Mouse (Mus musculus) gastrocnemius, postnatal 36 days (tissue): ENCODE results near the gene 0610010K14Rik. TPM values are rescaled to one million over a fixed set of nuclear protein-coding genes. Genes with fewer than 3 reads are reported as not detected.
A peak's percentile ranks its signal among the peaks of the same experiment; 100 is the strongest.

Source experiments
- DNase-seq, 2 experiments: peaks; one replicate each; pipeline ENCODE4 v3.0.0; 2022
- intact Hi-C: fragments of 180-260 bp; cut with DNase I; formaldehyde crosslinking; loops from one replicate; pipeline ENCODE4 v1.15.1; 2025
- total RNA-seq, 2 experiments: library from RNA; stranded (reverse); gene quantifications; 2 replicates each; pipeline ENCODE4 v1.2.3; 2021

The 0610010K14Rik gene
- total RNA-seq, 2 experiments from 2014 or later = 29.3 to 31.9 TPM

- peak in 1 of 2 experiments; percentile 22 for DNase-seq
- intact Hi-C loops = no loop called here
Measured at GRCm38 (mm10) chr11:70238591-70239440, 1.1 kb upstream of the 0610010K14Rik start.

- intact Hi-C loops = no loop called here
- no peak for DNase-seq
Measured at GRCm38 (mm10) chr11:70236717-70237116, 997 bp downstream of the 0610010K14Rik start.

GRCm38 (mm10) chr11:70235254-70235900, 2.3 kb downstream of the 0610010K14Rik start:
- DNase-seq = no peak
- intact Hi-C loops = no loop called here

GRCm38 (mm10) chr11:70234497-70234896, 3.2 kb downstream of the 0610010K14Rik start:
- DNase-seq = no peak
- intact Hi-C loops = loop anchor here (5.0 kb wide), 1 partner anchor 73 kb away; no protein-coding TSS in a partner anchor

- peak; percentile 55 to 61 for DNase-seq
- intact Hi-C loops = loop anchor here (5.0 kb wide), 1 partner anchor 73 kb away; no protein-coding TSS in a partner anchor
Measured at GRCm38 (mm10) chr11:70234037-70234436, 3.7 kb downstream of the 0610010K14Rik start.

GRCm38 (mm10) chr11:70233016-70233415, 4.7 kb downstream of the 0610010K14Rik start:
- intact Hi-C loops = loop anchor here (5.0 kb wide), 1 partner anchor 74 kb away; no protein-coding TSS in a partner anchor
- DNase-seq = peak in 1 of 2 experiments; percentile 34

- peak in 1 of 2 experiments; percentile 74 for DNase-seq
- intact Hi-C loops = loop anchor here (5.0 kb wide), 1 partner anchor 75 kb away; no protein-coding TSS in a partner anchor
Measured at GRCm38 (mm10) chr11:70232546-70232945, 5.2 kb downstream of the 0610010K14Rik start.

- intact Hi-C loops = loop anchor here (5.0 kb wide), 1 partner anchor 77 kb away; no protein-coding TSS in a partner anchor
- DNase-seq = peak; percentile 83 to 84
Measured at GRCm38 (mm10) chr11:70230239-70230727, 7.4 kb downstream of the 0610010K14Rik start.

- DNase-seq = no peak
- intact Hi-C loops = loop anchor here (5.0 kb wide), 1 partner anchor 78 kb away; no protein-coding TSS in a partner anchor
Measured at GRCm38 (mm10) chr11:70229260-70230010, 8.3 kb downstream of the 0610010K14Rik start, which contains the start of gene Bcl6b. Gene Bcl6b, minus strand, starts transcription at chr11:70229798.

- intact Hi-C loops = no loop called here
- peak; percentile 76 to 80 for DNase-seq
Measured at GRCm38 (mm10) chr11:70228828-70229227, 8.9 kb downstream of the 0610010K14Rik start.

GRCm38 (mm10) chr11:70227661-70228245, 10.0 kb downstream of the 0610010K14Rik start:
- intact Hi-C loops = no loop called here
- no peak for DNase-seq

GRCm38 (mm10) chr11:70227126-70227525, 10.6 kb downstream of the 0610010K14Rik start:
- no peak for DNase-seq
- intact Hi-C loops = no loop called here

GRCm38 (mm10) chr11:70226602-70226890, 11.2 kb downstream of the 0610010K14Rik start:
- intact Hi-C loops = no loop called here
- DNase-seq = no peak

GRCm38 (mm10) chr11:70225798-70226601, 11.7 kb downstream of the 0610010K14Rik start:
- intact Hi-C loops = no loop called here
- no peak for DNase-seq

- DNase-seq = no peak
- intact Hi-C loops = no loop called here
Measured at GRCm38 (mm10) chr11:70223724-70224123, 14.0 kb downstream of the 0610010K14Rik start.

- intact Hi-C loops = no loop called here
- no peak for DNase-seq
Measured at GRCm38 (mm10) chr11:70221603-70222500, 15.9 kb downstream of the 0610010K14Rik start.

GRCm38 (mm10) chr11:70220731-70221602, 16.7 kb downstream of the 0610010K14Rik start, which contains the start of gene Slc16a13:
Gene Slc16a13, minus strand, starts transcription at chr11:70221064.
- intact Hi-C loops = no loop called here
- DNase-seq = peak; percentile 65 to 83
